Mouse (Mus musculus) kidney, postnatal 4 days (tissue): ENCODE results near the gene Ankrd10.
"Not testable (repeated sequence)": the region's sequence is repeated elsewhere in the genome, so short reads cannot be mapped to it uniquely, and the experiment has no call there.

Experiments
- DNase-seq, 2 experiments: peaks; one replicate each; pipeline ENCODE4 v3.0.0; 2021; ENCODE audit warnings: mixed read lengths in 2 of 2

The Ankrd10 gene

DNA sequence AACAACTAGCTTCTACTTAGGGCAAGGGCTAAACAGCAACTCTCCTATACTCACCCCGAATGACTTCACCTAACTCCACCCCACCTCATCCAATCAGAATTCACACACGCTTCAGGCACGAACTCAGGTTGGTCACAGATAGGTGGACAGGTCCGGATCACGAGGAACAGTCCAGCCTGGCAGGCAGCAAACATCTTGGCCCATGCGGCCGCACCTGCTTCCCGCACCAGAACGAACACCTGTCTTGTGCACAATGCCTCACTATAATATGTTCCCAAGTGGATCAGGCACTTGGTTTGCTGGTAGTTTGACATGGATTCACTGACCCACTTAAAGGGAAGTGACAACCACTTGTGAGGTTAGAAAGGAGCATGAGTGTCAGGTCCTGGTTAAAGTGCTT lies 26.7 kb downstream of the Ankrd10 start:
- DNase-seq = no peak

DNA sequence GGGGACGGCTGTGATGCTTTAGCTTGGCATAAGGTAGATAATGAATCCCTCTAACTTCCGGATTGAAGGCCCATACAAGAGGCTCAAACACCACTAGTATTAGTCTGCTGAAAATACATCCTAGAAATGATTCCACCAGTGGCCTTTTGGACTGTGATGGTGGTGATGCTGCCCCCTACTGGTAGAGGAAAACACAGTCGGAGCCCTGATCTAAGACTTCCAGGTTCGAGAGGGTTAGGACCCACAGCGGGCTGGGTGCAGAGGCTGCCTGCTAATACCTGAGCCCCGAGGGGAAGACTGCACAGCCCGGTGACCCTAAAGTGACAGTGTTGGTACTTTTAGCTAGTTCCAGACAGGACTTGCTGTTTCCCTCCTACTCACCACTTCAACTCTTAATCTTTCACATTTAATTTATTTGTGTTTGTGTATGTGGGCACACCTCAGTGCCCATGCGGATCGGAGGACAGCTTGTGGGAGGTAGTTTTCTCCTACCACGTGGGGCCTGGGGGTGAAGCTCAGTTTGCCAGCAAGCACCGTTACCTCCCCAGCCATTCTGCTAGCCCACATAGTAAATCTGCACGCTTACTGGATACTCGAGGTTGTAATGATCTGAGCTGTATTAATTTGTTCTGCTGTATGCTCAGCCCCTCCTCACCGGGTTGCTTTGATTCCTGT lies 33.4 kb downstream of the Ankrd10 start:
- DNase-seq = peak; percentile 79 to 85

DNA sequence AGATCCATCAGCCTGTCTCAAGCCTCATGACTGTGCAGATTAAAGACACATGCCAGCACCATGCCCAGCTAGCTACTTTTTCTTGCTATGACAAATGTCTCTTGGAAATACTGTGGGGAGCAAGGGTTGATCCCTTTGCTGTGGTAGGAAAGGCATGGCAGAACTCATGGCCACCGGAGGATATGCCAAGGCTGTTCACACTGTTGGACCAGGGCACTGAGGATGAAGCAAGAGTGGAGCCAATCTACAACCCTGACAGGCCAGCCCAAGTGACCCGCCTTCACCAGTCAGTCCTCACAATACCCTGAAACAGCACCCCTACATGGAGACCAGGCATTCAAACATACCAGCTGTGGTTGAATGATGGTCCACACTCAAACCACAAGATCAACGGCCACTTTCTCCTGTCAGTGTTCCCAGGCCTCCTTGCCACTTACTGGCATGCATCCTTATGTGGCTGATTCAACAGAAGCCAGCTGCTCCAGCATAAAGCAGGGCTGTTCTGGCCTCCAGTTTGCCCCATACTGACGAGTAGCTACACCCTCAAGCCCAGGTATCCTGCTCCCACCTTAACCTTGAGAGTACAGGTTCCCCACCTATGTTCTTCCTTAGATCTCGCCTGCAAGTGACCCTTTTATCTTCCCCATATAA lies 35.1 kb downstream of the Ankrd10 start:
- no peak for DNase-seq

DNA sequence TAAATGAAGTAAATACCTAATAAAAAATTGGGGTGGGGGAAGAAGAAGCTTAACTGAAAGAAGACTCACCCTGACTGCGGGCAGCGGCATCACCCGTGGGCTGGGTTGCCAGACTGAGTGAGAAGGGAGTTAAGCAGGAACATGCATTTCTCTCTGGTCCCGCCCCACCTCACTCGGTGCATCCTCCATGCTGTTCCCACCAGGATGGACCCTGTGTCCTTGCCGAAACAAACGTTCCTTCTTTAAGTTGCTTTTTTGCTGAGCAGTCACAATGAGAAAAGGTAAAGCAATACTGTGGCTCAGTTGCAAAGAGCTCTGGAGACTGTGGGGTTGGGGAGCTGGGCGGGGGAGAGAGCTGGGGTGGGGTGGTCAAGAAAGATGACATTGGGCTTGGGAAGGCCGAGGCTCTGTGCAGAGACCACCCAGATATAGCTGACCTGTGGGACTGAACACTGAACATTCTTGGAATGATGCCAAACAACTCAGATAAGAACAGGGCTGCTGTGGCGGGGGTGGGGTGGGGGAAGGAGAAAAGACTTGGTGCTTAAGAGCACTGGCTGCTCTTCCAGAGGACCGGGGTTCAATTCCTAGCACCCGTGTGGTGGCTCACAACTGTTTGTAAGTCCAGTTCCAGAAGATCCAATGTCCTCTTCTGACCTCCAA lies 42.2 kb downstream of the Ankrd10 start:
- no peak for DNase-seq

DNA sequence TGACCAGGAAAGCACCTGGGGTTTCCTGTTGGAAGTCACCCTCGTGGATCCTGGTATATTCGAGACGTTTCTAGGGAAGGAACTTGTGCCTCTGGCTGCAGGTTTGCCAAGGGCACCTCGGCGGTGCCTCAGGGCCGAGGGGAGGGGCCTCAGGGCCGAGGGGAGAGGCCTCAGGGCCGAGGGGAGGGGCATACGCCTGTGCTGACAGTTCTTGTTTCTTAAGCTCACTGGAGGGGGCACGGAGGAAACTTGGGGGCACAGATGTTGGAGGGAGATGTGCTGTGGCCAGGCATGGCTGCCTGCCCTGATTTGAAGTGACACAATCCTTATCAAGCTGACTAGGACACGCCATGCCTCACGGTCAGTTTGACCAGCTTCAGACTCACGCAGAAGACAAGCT lies 43.3 kb downstream of the Ankrd10 start:
- no peak for DNase-seq

DNA sequence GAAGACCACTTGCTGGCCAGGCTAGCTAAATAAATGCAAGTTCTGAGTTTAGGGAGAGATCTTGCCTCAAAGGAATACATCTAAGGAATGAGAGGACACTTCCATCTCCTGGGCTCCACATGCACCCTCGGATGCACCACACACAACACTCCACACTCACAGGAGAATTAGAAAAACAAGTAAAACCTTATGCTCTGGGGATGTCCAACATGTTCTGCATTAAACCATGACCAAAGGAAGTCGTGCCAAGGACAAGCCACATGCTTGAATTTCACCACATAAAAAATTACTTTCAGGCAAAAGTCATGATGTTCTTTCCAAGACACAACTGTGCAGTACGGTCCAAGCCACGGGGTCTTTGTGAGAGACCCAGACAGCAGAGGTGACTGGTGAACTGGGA lies 43.7 kb downstream of the Ankrd10 start:
- DNase-seq = no peak

DNA sequence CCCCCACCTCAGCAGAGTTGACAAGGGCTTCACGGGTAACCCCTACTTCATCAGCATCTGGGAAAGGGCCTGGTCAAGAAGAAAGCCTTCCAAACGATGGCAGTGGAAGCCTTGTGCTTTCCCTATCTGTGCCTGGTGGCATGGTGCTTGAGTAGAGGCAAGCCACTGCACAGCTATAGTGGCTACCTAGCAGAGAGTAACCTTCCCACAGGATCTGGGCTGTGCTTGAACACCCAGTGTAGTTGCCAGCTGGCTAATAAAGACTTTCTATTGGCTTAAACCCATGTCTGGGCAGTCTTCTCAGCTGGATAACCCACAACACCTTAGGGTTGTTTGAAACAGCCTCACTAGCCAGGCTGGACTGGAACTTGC lies 49.2 kb downstream of the Ankrd10 start:
- no peak for DNase-seq

GRCm38 (mm10) chr8:11585513-11586373 lies 49.8 kb downstream of the Ankrd10 start:
- DNase-seq = peak in 1 of 2 experiments; percentile 30

- peak in 1 of 2 experiments; percentile 37 for DNase-seq
Observed at GRCm38 (mm10) chr8:11575604-11576384, 59.8 kb downstream of the Ankrd10 start.

- peak; percentile 21 to 41 for DNase-seq
Observed at GRCm38 (mm10) chr8:11574911-11575603, 60.5 kb downstream of the Ankrd10 start.

DNA sequence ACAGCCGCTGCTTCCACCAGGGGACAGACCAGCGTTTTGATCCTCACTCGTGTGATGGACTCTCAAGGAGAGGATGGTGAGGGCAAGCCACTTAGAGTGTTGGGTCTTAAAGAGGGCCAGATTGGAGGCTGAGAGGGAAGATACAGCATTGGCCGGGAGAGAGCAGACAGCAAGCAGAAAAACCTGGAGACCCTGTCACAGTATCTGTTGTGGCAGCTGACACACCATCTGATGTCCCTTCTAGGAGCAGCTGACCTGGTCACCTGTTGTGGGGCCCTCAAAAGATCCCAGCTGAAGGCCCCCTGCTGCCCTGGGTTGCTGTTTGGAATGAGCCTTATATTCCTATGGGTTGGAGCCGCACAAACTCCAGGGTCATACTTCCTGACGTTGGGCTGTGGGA lies 63.1 kb downstream of the Ankrd10 start:
- DNase-seq = no peak

DNA sequence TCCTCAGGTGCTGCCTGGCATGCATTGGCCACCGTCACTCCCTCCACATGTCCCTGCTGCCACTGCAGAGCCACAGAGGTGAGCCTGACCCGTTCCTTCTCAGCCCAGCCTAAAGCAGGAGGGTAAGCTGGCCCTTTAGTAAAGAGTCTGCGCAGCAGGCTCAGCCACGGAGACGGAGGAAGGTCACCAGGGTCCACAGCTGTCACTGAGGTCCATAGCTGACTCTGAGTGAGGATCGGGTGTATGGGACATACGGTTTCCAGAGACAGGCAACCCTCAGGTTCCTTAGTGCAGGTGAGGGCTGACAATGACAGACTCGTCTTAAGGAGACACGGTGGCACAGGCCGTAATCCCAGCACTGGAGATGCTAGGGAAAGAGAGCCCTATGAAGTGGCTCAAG lies 63.6 kb downstream of the Ankrd10 start:
- DNase-seq = no peak

GRCm38 (mm10) chr8:11570742-11571141 lies 64.8 kb downstream of the Ankrd10 start:
- no peak for DNase-seq

DNA sequence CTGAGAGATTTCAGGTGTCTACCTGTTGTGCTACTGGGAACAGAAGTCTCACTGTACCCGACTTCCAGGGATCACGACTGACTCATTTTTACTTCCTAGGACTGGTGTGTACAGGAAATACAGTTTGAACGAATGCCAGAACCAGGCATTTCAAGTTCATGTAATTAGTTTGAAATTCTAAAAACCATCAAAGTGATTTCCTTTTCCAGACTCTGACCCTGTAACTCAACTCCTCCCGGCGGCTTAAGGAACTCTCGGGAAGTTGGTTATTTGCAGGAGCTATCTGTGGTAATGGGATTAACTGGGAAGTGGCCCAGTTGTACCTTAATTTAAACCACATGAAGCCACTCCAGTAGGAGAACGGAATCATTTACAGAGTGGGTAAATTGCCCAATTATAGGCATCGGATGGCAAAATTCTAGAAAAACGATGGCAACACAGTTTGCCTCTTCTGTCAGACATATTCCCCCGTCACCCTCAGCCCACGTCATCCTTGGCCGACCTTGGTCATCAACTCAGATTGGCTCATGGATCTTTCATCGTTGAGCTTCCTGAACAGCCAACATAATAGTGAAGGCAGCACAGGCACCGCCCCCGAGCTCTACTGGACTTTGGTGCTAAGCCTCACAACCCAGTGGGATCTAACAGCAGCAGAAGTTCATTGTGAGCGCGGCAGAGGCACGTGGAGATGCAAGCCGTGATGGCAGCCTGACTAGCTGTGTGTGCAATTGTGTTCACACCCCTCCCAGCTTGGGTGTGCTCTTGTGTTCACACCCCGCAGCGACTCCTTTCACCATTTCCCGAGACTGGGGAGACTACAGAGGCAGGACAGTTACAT lies 66.1 kb downstream of the Ankrd10 start:
- no peak for DNase-seq

DNA sequence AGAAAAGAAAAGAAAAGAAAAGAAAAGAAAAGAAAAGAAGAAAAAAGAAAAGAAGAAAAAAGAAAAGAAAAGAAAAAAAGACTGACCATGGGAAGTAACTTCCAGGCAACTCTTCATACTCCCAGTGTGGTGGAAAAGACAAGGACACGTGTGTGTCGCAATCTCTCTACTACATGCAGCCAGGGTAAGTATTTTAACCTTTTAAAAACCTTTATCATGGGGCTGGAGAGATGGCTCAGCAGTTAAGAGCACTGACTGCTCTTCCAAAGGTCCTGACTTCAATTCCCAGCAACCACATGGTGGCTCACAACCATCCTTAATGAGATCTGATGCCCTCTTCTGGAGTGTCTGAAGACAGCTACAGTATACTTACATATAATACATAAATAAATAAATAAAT lies 67.4 kb downstream of the Ankrd10 start:
- DNase-seq = not testable (repeated sequence)

- no peak for DNase-seq
Observed at GRCm38 (mm10) chr8:11564721-11565120, 70.8 kb downstream of the Ankrd10 start.

GRCm38 (mm10) chr8:11564236-11564635 lies 71.3 kb downstream of the Ankrd10 start:
- no peak for DNase-seq
